Mouse (Mus musculus): ENCODE measurements around the gene Suclg1.

The Suclg1 gene

GRCm38 (mm10) chr6:73248237-73249048 lies at the start of gene Suclg1:
TSS of gene Suclg1 (plus strand) at chr6:73248382.
- peak; percentile 89 to 94 for DNase-seq

- DNase-seq, result no peak
Measured at GRCm38 (mm10) chr6:73203724-73204123, 44.5 kb upstream of the Suclg1 start.

- peak in 1 of 2 experiments; percentile 24 for DNase-seq
Measured at GRCm38 (mm10) chr6:73204937-73205336, 43.2 kb upstream of the Suclg1 start.

DNA sequence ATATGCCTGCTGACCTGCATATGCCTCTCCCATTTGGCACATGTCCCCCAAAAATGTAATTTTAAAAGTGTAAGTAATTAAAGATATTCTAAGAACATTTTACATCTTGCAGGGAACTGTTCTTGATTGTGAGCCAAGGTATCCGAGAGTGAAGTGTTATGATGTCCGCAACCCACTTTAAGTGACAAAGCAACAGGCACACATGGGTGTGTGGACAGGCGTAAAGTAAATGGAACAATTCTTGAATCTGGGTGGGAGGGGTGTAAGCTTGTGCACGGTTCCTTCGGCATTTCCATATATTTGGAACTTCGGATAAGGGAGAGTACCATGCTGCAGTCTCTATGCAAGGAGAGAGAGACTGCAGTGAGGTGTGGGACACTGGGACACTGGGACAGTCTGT lies 38.6 kb upstream of the Suclg1 start:
- no peak for DNase-seq

DNA sequence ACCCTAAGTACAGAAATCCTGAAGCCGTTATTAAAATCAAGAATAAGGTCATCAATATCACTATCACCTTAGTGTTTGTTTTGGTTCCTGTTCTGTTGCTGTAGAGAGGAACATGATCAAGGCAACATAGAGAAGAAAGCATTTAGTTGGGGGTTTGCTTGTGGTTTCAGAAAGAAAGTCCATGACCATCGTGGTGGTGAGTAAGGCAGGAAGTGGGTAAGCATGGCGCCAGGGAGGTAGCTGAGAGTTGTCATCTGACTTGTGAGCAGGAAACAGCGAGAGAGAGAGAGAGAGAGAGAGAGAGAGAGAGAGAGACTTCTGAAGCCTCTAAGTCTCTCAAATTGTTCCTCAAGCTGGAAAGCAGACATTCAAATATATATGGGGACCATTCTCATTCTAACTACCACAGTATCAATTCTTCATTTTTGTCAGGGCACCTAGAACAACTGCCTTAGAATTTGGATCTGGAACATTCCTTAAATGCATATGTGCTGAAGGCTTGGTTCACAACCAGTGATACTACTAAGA lies 37.7 kb upstream of the Suclg1 start:
- no peak for DNase-seq

- no peak for DNase-seq
Measured at GRCm38 (mm10) chr6:73211036-73211435, 37.1 kb upstream of the Suclg1 start.

- no peak for DNase-seq
Measured at GRCm38 (mm10) chr6:73211602-73212001, 36.6 kb upstream of the Suclg1 start.

GRCm38 (mm10) chr6:73221189-73221957 lies 26.8 kb upstream of the Suclg1 start, which contains the start of gene Dnah6:
TSS of gene Dnah6 (minus strand) at chr6:73221651.
- DNase-seq, result peak; percentile 90 to 98

DNA sequence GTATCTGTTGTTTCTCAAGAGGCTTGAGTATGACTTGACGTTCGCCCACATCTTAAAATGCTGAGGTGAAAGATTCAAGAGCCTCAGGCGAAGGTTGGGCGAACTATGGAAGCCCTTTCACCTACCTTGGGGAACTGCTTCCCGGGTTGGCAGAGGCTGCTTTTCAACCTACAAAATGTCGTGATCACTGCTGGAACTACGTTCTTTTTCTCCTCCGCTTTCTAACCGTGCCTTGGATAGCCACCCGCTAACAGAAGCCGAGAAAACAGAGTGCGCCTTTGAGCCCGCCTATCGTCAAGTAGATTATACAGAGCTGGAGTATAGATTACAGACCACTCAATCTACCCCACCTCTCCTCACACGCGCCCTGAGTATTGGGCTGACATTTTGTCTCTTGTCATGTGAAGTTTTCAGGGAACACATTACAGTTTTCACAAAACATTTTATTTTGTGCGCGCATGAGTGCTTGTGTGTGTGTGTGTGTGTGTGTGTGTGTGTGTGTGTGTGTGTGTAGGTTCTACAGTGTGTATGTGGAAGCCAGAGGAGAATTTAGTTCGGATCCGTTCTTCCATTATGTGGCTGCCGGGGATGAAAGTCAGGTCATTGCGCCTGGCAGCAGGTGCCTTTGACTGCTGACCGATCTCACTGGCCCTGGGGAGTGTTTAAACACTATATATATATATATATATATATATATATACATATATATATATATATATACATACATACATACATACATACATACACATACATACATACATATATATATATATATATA lies 26.0 kb upstream of the Suclg1 start:
- peak; percentile 25 to 58 for DNase-seq

DNA sequence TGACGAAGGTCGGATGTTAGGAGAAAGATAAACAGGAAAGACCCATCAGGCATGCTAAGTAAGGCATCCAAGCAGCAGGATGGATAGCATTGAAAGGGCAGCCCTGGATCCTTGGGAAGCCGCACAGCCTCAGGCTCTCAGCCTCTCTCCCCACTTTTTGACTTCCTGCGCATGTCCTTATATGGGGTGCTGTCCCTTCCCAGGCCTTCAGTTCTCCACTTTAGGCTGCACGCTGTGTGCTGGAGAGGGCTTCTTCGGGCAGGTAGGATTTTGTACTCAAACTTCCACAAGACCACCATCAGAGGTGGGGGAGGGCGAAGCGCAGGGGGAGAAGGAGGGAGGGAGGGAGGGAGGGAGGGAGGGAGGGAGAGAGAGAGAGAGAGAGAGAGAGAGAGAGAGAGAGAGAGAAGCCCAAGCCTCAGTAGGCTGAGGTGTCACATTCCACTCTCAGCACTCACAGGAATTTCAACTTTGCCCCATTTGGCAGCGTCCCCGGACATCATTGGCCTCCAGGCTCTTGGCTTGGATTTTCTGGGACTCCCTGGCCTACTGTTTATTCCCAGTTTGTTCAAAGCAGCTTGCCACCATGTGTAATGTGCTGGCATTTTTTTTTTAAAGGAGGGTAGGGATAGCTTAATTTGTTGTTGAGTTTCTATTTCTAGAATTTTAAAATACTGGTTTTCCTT lies 25.2 kb upstream of the Suclg1 start:
- DNase-seq, result peak; percentile 96 to 98

DNA sequence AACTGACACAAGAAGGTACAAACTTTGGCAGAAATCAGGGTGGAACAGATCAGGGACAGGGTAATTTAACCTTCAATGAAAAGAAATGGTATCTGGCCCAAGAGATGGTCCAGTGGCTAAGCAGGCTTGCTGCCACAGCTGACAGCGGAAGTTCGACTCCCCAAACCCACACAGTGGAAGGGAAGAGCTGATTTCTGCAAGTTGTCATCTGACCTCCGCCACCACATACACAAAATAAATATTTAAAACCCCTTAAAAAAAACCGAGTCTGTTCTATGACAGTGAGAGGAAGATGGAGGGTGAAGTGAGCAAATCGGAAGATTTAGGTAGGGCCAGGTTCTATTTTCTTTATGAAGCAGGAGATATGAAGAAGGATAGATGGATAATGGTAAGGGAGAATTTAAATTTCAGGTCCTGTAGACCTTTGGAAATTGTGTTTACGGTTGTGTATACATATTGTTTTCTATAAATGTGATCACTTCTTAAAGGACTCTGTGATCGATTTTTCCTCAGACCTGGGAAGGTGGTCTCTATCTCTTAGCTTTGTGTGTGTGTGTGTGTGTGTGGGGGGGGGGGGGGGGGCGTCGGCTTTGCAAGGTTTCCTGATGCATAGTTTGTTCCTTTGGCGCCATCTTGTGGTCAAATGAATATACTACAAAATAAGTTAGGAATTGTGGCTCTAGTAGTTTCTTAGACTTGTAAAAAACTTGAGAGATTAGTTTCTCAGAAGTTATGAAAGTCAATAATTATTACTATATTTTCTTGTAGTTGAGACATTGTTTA lies 20.6 kb upstream of the Suclg1 start:
- DNase-seq, result peak; percentile 21 to 23

- DNase-seq, result peak in 1 of 2 experiments; percentile 29
Measured at GRCm38 (mm10) chr6:73228408-73228807, 19.8 kb upstream of the Suclg1 start.

DNA sequence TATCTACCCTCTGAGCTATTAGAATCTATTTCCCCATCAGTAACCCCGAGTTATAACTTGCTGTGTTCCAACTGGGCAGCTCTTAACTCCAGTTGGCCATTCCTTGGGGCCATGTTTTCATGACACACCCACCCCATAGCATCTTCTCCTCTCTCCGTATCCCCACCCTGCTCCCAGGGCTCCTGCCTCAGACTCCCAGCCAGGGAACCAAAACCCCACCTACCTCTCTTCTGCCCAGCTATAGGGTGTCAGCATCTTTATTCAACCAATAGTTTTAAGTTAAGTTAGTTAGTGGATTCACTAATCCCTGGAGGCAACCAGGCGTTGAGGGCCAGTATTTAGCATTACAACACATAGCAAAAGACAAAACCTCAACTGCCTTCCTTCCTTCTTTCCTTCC lies 19.3 kb upstream of the Suclg1 start:
- DNase-seq, result peak in 1 of 2 experiments; percentile 23

DNA sequence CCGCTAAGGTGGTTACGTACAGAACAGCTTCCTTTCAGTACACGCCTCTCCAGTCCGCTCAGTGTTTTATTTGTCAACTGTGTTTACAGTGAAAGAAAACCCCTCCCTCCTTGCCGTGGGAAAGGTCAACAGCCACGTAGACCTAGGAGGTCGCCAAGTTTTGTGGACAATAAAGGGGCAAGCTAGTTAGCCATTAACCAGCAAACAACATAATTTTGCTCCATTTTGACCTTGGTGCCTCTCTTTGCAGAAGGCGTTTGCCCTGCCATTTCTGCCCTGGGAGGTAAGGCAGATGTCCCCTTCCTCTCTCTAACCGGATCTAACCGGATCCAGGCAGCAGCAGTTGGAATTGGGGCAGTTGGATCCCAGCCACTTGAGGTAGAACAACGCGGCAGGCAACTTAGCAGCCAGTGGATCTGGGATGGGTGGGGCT lies 16.0 kb upstream of the Suclg1 start:
- DNase-seq, result peak; percentile 86 to 91

DNA sequence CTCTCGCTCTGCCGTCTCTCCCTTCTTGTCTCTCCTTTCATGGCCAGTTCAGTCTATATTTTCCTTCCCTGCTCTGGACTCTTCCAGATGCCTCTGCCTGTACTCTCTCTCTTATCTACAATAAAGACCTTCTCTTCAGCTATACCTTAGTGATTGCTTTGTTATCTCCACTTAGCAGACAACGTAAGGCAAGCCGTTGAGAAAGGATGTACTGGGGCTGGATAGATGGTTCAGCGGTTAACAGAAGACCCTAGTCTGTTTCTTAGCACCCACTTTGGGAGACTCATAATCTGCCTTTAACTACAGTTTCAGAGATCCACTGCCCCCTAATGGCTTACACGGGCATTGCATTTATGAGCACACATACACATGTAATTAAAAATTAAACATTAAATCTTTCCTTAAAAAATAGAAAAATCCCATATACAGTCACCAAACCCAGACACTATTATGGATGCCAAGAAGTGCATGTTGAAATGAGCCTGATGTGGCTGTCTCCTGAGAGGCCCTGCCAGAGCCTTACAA lies 14.9 kb upstream of the Suclg1 start:
- DNase-seq, result peak; percentile 28 to 46

DNA sequence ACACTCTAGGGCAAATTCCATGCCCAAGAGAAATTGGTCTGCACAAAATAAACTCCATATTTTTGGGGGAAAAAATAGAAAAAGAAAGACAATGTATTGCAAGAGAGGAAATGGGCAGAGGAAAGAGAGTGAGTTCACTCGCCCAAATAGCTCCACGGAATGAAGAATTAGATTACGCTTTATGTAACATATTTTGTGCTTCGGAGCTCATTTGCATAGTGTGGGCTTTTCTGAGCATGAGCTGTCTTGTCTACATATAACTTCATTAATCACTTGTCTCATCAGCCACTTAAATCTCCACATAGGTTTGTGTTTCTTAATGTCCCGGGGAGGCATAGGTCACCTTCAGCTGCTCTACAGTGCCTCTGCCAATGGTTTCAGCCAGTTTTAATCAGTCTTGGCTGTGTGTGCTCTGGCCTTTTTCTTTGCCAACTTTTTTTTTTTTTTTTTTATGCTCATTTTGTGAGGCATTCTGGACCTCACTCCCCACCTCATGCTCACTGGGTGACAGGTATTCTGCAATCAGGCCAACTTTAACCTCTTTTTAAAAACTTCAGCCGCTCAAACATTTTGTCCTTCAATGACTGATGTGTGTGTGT lies 13.8 kb upstream of the Suclg1 start:
- DNase-seq, result peak in 1 of 2 experiments; percentile 62

- no peak for DNase-seq
Measured at GRCm38 (mm10) chr6:73235650-73236049, 12.5 kb upstream of the Suclg1 start.

GRCm38 (mm10) chr6:73246821-73247220 lies 1.4 kb upstream of the Suclg1 start:
- no peak for DNase-seq

- peak; percentile 45 to 55 for DNase-seq
Measured at GRCm38 (mm10) chr6:73247452-73247851, 730 bp upstream of the Suclg1 start.

GRCm38 (mm10) chr6:73249049-73249422 lies 854 bp downstream of the Suclg1 start:
- peak; percentile 47 to 70 for DNase-seq

DNA sequence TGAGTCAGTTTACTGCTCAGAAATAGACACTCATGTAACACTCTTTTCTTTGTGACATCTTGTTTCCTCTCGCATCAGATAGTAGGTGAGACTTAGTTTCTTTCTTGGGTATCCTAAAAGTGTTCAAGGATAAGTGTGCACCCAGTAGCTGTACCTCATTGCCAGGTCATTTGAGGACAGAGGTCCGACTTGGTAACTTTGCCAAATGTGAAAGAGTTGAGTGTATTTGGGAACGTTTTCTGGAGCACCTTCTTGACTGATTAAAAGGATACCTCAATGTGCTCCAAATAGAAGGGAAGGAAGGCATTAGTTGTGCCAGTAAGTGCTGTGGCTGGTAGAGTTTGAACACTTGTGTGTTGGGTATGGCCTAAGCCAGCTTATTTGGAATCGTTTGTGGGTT lies 1.7 kb downstream of the Suclg1 start:
- DNase-seq, result no peak

All from kidney, postnatal 25 days (tissue).